Mouse (Mus musculus): Measurements from ENCODE around the gene Rpl7a. TPM values are rescaled to one million over a fixed set of nuclear protein-coding genes. Genes with fewer than 3 reads are reported as not detected.

Rpl7a gene
- 1,138 TPM for polyA plus RNA-seq (2014; fragmentation: Illumina TruSeq; extraction: RNeasy Lipid Tissue Mini Kit (QIAGEN cat#74804); ENCODE audit: low read depth, low replicate concordance)

DNA sequence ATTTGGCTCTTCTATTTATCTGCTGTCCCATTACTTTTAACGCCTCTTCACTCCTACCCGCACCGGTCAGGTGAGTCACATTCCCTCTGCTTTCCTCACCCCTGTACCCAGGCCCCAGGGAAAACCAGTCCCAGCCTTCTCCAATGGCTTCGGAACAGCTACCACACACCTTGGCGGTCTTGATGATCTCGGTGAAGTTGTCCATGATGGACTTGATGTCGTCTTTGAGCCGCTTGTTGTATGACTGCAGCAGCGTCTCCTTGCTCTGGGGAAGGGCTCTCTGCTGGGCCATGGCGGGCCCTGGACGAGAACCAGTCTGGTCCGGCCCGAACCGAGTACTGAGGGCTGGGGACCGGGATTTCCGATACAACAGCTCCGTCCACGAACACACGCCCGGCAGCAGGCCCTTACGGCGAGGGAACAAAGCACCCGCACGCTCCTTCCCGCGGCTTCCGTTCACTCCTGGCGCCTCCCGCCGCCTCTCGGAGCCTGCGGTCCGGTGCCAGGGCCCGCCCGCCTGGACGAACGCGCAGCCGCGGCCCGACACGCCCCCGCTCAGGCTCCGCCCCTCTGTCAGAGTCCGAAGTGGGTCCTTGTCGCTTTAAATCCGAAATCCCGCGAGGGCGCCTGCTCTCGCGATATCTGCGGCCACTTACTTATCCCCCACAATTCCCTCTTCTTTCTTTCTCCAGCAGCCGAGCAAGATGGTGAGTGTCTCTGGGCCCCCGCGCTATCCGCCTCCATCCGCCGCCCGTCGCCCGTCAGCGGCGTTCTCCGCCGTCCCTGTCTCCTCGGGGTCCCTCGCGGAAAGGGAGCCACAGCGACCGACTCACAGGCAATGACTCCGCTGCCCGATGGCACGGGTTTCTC, at the start of gene Rpl7a, which contains the start of gene Med22:
TSS of gene Rpl7a (plus strand) at position 641 of the 870 bp plus-strand sequence.
TSS of gene Med22 (minus strand) at position 554 of the 870 bp plus-strand sequence.

DNA sequence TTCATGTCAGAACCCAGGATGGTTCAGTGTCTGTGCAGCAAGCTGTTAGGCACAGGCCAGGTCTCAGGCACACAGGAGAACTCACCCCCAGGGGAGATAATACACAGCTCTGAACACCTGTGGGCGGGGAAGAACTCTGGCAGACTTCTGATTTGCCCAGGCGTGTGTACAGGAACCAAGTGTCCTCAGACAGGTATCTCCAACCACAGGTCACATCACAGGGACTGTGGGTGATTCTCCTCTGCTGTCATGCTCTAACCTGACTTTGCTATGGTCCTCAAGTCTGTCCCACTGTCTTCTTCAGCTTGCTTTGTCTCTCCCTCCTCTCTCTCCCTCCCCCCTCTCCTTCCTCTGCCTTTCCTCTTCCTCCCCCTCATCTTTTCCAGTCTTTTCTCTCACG, 45.7 kb upstream of the Rpl7a start, which contains the start of gene Abo:
TSS of gene Abo (minus strand) at position 101 of the 400 bp plus-strand sequence.

DNA sequence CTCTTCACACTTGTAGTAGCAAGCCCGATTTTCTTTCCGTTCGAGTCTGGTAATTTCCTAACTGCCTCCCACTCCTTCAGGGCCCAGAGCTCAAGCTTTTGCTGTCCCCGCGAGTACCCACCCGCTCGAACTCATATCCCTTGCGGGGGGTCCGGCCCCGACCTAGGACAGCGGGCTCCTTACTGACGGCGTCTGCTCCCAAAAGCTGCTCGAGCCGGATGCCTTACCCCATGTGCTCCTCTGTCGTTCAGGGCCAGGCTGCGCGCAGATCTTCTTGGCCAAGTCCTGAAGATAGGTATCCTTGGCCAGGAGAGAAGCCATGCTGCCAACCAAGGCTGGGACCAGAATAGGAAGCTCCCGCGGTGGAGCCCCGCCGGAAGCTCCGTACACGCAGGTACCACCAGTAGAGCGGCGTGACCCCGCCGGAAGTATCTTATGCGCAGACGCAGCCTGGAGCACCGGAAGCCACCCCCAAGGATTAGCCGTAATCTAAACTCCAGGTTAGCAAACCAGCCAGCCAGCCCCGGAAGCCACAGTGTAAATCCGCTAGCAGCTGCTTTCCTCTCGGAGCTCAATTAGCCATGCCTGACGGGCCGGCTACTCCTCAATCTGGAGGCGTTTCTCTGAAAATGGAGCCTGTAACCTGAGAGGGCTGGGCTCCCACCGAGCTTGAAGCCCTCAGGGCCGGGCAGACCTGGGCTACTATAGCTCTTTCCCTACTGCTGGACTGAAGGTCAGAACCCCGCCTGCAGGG, 7.9 kb upstream of the Rpl7a start, which contains the start of gene Surf6:
TSS of gene Surf6 (minus strand) at position 413 of the 754 bp plus-strand sequence.

DNA sequence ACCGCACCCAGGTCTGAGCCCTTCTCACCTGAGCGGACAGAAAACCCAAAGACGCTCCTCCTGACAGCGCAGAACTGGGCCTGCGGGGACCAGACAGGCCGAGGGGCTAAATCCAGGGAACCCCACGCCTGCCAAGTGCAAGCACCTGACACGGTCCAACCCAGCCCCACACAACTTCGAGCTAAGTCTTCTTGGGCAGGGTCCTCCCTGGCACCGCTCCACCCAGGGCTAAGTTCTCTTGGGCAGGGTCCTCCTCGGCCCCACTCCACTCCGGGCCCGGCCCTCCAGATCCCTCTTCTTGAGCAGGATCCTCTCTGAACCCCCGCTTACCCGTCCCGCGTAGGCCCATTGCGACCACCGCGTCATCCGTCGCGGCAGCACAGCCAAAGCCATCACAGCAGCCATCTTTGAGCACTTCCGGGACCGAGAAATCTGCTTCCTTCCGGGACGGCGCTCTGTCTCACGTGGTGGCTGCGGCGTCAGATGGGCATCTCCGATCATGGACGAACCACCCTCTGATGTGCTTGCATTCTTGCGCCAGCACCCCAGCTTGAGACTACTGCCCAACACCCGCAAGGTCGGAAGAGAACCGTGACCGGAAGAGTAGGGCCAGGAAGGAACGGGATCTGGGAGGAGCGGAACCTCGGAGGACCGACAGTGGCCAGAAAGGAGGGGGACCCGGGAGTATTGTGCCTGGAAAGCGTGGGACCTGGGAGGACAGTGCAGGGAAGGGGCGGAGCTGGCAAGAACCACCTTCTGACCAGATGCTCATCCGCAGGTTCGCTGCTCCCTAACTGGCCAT, 5.6 kb downstream of the Rpl7a start, which contains the start of the genes Surf2 and Surf1:
TSS of gene Surf2 (plus strand) at position 441 of the 802 bp plus-strand sequence.
TSS of gene Surf1 (minus strand) at position 604 of the 802 bp plus-strand sequence.

DNA sequence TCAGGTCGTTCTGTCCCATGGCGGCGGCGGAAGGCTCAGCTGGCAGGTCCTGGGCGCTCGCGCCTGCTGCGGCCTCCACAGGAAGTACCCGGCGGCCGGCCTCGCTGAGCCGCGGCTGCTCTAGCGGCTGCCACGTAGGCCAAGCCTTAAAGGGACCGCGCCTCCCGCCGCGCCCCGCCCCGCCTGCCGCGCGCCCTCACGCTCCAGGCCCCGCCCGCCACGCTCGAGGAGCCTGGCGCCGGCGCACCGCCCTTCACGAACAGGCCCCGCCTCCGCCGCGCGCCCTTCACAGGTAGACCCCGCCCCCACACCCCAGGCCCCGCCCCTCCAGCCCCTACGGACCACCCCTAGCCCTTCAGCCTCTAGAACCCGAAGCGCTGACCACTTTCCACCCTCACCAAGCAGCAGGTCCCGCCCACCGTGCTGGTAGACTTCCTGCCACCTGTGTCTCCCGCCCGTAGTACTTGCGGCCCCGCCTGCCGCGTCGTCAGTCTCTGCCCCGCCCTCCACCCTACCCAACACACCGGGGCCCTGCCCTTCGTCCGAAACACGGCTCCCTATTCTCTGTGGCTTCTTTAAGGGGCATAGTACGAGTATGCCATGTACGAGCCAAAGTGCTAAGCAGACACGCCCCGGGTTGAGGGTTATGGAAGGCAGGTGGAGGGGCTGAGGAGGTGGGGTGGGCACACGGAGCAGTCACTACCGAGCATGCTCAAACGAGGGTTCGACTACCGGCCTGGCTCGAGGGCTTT, 22.9 kb downstream of the Rpl7a start, which contains the start of the genes Surf4 and Stkld1:
TSS of gene Surf4 (minus strand) at position 625 of the 752 bp plus-strand sequence.
TSS of gene Stkld1 (plus strand) at position 744 of the 752 bp plus-strand sequence.

Other genes with a start within 250 kb of the Rpl7a start
- gene Lcn4, start 239.5 kb upstream of the Rpl7a start, polyA plus RNA-seq (2014; fragmentation: Illumina TruSeq; extraction: RNeasy Lipid Tissue Mini Kit (QIAGEN cat#74804); ENCODE audit: low read depth, low replicate concordance) = not detected
- 9.1 TPM for gene Abo, start 45.8 kb upstream of the Rpl7a start, polyA plus RNA-seq (2014; fragmentation: Illumina TruSeq; extraction: RNeasy Lipid Tissue Mini Kit (QIAGEN cat#74804); ENCODE audit: low read depth, low replicate concordance)
- 18.6 TPM for gene Surf6, start 7.9 kb upstream of the Rpl7a start, polyA plus RNA-seq (2014; fragmentation: Illumina TruSeq; extraction: RNeasy Lipid Tissue Mini Kit (QIAGEN cat#74804); ENCODE audit: low read depth, low replicate concordance)
- gene Med22, start 87 bp upstream of the Rpl7a start, polyA plus RNA-seq (2014; fragmentation: Illumina TruSeq; extraction: RNeasy Lipid Tissue Mini Kit (QIAGEN cat#74804); ENCODE audit: low read depth, low replicate concordance) = 45.9 TPM
- 33.0 TPM for gene Surf2, start 5.6 kb downstream of the Rpl7a start, polyA plus RNA-seq (2014; fragmentation: Illumina TruSeq; extraction: RNeasy Lipid Tissue Mini Kit (QIAGEN cat#74804); ENCODE audit: low read depth, low replicate concordance)
- gene Surf1, start 5.8 kb downstream of the Rpl7a start, polyA plus RNA-seq (2014; fragmentation: Illumina TruSeq; extraction: RNeasy Lipid Tissue Mini Kit (QIAGEN cat#74804); ENCODE audit: low read depth, low replicate concordance) = 83.7 TPM
- gene Surf4, start 23.2 kb downstream of the Rpl7a start, polyA plus RNA-seq (2014; fragmentation: Illumina TruSeq; extraction: RNeasy Lipid Tissue Mini Kit (QIAGEN cat#74804); ENCODE audit: low read depth, low replicate concordance) = 188 TPM
- 3.1 TPM for gene Stkld1, start 23.3 kb downstream of the Rpl7a start, polyA plus RNA-seq (2014; fragmentation: Illumina TruSeq; extraction: RNeasy Lipid Tissue Mini Kit (QIAGEN cat#74804); ENCODE audit: low read depth, low replicate concordance)
- 47.0 TPM for gene Rexo4, start 53.6 kb downstream of the Rpl7a start, polyA plus RNA-seq (2014; fragmentation: Illumina TruSeq; extraction: RNeasy Lipid Tissue Mini Kit (QIAGEN cat#74804); ENCODE audit: low read depth, low replicate concordance)
- not detected for gene Adamts13, start 62.7 kb downstream of the Rpl7a start, polyA plus RNA-seq (2014; fragmentation: Illumina TruSeq; extraction: RNeasy Lipid Tissue Mini Kit (QIAGEN cat#74804); ENCODE audit: low read depth, low replicate concordance)
- gene Cacfd1, start 99.2 kb downstream of the Rpl7a start, polyA plus RNA-seq (2014; fragmentation: Illumina TruSeq; extraction: RNeasy Lipid Tissue Mini Kit (QIAGEN cat#74804); ENCODE audit: low read depth, low replicate concordance) = 54.7 TPM
- 0.91 TPM for gene Slc2a6, start 117.2 kb downstream of the Rpl7a start, polyA plus RNA-seq (2014; fragmentation: Illumina TruSeq; extraction: RNeasy Lipid Tissue Mini Kit (QIAGEN cat#74804); ENCODE audit: low read depth, low replicate concordance)
- gene Mymk, start 161.4 kb downstream of the Rpl7a start, polyA plus RNA-seq (2014; fragmentation: Illumina TruSeq; extraction: RNeasy Lipid Tissue Mini Kit (QIAGEN cat#74804); ENCODE audit: low read depth, low replicate concordance) = not detected
- 4.7 TPM for gene Adamtsl2, start 168.6 kb downstream of the Rpl7a start, polyA plus RNA-seq (2014; fragmentation: Illumina TruSeq; extraction: RNeasy Lipid Tissue Mini Kit (QIAGEN cat#74804); ENCODE audit: low read depth, low replicate concordance)
- 0.12 TPM for gene Fam163b, start 231.7 kb downstream of the Rpl7a start, polyA plus RNA-seq (2014; fragmentation: Illumina TruSeq; extraction: RNeasy Lipid Tissue Mini Kit (QIAGEN cat#74804); ENCODE audit: low read depth, low replicate concordance)